Mouse (Mus musculus) cerebellum, adult (tissue): ENCODE data around the gene Ranbp17.

Experiments used
- ATAC-seq: cut with Nextera tagmentation; 2 replicates; pipeline ENCODE4 v1.9.2; 2017; ENCODE audit warnings: mild to moderate bottlenecking, moderate library complexity, mixed read lengths; ENCODE audit not compliant: insufficient number of reproducible peaks, low FRiP score, low TSS enrichment

Ranbp17 gene

GRCm38 (mm10) chr11:33276637-33277036 lies 236.9 kb downstream of the Ranbp17 start, which contains the start of gene Gm12117:
Gene Gm12117 (minus strand): TSS chr11:33276737.
- no peak for ATAC-seq

- no peak for ATAC-seq
These were observed 238.7 kb downstream of the Ranbp17 start for GRCm38 (mm10) chr11:33274816-33275215.

GRCm38 (mm10) chr11:33274294-33274693 lies 239.3 kb downstream of the Ranbp17 start:
- ATAC-seq = no peak

DNA sequence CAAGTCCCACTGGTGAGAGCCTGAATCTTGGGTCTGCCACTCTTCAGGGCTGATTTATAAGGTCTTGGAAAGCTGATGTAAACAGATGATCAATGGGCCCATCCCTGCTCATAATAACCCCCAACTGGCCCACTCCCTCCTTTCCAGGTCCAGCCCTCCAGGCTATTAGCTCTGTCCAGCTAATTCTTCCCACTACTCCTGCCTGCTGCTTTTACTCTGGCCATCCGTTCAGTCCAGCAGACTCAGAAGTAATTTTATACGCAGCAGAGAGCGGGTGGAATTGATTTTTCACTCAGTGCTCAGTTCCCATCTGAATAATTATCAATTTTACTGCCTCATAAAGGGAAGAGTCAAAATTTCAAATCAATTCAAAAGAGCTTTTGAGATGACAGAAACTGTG lies 273.3 kb downstream of the Ranbp17 start:
- no peak for ATAC-seq

- no peak for ATAC-seq
These were observed 279.4 kb downstream of the Ranbp17 start for GRCm38 (mm10) chr11:33234134-33234533.

GRCm38 (mm10) chr11:33232056-33232455 lies 281.5 kb downstream of the Ranbp17 start:
- ATAC-seq = no peak

GRCm38 (mm10) chr11:33228186-33228585 lies 285.4 kb downstream of the Ranbp17 start:
- no peak for ATAC-seq

- ATAC-seq = no peak
These were observed 287.0 kb downstream of the Ranbp17 start for GRCm38 (mm10) chr11:33226516-33226915.

GRCm38 (mm10) chr11:33221566-33222365 lies 291.8 kb downstream of the Ranbp17 start:
- ATAC-seq = no peak

GRCm38 (mm10) chr11:33220763-33221162 lies 292.8 kb downstream of the Ranbp17 start:
- no peak for ATAC-seq

- ATAC-seq = no peak
These were observed 296.0 kb downstream of the Ranbp17 start for GRCm38 (mm10) chr11:33217384-33218079.

DNA sequence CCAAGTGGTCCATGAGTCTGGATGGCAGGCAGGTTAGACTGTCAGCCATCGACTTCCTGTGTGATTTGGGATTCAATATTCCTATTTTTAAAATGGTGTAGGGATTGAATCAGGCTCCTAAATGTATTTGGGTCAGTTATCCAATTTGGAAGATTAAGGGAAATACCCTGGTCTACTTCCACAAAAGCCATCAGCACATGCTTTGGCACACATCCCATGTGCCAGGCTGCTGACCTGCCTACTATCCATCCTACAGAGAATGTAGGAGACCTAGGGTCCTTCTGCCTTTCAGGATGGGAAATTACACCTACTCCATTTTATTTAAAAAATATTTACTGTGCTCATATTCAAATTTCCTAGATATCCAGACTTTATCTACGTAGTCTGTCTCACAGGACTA lies 306.1 kb downstream of the Ranbp17 start:
- no peak for ATAC-seq

GRCm38 (mm10) chr11:33204966-33205365 lies 308.6 kb downstream of the Ranbp17 start:
- ATAC-seq = no peak

- ATAC-seq = no peak
These were observed 309.2 kb downstream of the Ranbp17 start for GRCm38 (mm10) chr11:33204329-33204705.

DNA sequence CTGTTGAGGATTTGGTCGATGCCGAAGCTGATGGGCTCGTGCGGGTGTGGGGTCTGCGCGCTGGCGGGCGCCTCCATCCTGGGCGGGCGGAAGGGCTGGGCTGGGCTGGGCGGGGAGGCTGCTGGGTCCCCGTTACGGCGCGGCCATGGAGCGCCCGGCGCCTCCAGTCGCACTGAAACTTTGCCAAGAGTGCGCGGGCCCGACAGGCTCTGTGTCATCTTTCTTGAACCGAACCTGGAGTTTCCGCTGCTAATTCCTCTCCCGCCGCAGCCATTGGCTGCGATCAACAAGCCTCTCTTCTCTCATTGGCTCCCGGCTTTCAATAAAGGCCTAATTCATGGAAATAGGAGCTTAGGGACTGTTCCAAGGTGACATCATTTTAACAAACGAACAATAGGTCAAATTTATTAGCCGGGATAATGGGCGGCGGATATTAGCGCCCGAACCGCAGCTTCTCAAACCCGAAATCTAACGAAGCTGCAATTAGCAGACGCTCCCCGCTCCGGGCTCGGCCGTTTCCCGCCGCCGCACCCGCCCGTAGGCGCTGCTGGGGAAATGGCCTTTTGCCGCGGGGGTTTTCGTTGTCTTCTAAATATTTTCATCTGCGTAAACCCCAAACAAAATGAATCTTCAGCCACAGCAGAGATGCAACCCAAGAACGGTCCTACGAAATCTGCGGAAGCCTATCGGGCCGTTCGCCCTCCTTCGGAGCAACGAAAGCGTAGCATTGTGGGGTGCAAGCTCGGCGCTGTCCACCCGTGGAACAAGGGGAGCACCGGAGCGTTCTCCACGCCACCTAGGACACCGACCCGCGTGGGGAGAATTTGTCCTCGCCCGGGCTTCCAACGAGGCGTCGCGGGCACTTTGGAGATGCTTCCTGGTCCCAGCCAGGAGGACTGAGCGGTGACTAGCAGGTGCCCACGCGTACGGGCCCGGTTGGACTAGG lies 309.9 kb downstream of the Ranbp17 start, which contains the start of gene Tlx3:
Tlx3 (minus strand) TSS at position 207 of the 946 bp plus-strand sequence.
- ATAC-seq = peak; percentile 33; the same call in 1 of the 2 replicates

- ATAC-seq = no peak
These were observed 310.6 kb downstream of the Ranbp17 start for GRCm38 (mm10) chr11:33202972-33203371.

DNA sequence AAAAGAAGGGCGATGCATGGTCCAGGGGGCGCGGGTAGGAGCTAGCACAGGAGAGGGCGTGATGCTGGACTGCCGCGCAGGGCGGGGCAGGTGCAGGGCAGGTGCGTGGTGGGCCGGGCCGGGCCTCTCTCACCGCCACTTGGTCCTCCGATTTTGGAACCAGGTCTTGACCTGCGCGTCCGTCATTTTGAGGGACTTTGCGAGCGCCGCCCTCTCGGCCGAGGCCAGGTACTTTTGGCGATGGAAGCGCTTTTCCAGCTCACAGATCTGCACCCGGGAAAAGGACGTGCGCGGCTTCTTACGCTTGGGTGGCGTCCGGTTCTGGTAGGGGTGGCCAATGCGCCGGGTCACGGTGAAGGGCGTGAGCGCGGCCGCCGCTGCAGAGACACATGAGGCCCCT lies 311.2 kb downstream of the Ranbp17 start:
- ATAC-seq = no peak

DNA sequence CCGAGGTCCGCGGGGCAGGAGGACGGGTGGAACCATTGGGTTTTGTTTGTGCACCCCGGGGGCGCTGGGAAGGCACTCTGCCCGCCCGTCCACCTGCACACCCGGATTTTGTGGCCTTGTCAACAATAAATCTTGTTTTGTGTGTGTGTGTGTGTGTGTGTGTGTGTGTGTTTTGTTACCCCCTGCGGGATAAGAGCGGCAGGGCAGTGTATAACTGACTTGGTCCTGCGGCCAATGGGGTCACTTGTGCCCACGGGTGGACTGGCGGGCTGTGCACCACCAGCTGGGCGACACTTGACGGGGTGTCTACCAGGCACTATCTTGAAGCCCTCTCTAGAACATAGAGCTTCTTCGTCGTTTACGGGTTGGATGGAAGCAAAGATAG lies 311.9 kb downstream of the Ranbp17 start:
- ATAC-seq = no peak

GRCm38 (mm10) chr11:33200764-33201625 lies 312.6 kb downstream of the Ranbp17 start:
- no peak for ATAC-seq
